Mouse (Mus musculus) cerebellum, adult 2 months (tissue): ENCODE data around the gene Fblim1.

ENCODE experiments used
- CTCF ChIP-seq: fragments of 200-500 bp; IDR thresholded peaks from 2 replicates; pipeline ENCODE4 v1.5.1; 2011; ENCODE audit warnings: low read depth, mild to moderate bottlenecking, control low read depth, low read length, moderate library complexity, borderline replicate concordance; ENCODE audit not compliant: insufficient read depth
- POLR2A ChIP-seq: fragments of 200-500 bp; IDR thresholded peaks from 2 replicates; pipeline ENCODE4 v1.6.1; 2011; ENCODE audit warnings: low read length, control low read depth, borderline replicate concordance; ENCODE audit not compliant: insufficient read depth

- TF ChIP-seq POLR2A (no peak), CTCF (no peak)
Observed at GRCm38 (mm10) chr4:141641961-141642811, 36.3 kb upstream of the Fblim1 start.
